Mouse (Mus musculus) CD4-positive, CD25-positive, alpha-beta regulatory T cell, adult 9 weeks (primary cell): Measurements from ENCODE around the gene Synj2. TPM values are rescaled to one million over a fixed set of nuclear protein-coding genes. Genes with fewer than 3 reads are reported as not detected.

Experiments
- polyA plus RNA-seq: library from polyadenylated mRNA; unstranded; fragments of 100-300 nt; shearing (Covaris generic); gene quantifications from one replicate; pipeline ENCODE4 v1.2.1, GENCODE M21; 2017

The Synj2 gene
- polyA plus RNA-seq: 22.2 TPM

DNA sequence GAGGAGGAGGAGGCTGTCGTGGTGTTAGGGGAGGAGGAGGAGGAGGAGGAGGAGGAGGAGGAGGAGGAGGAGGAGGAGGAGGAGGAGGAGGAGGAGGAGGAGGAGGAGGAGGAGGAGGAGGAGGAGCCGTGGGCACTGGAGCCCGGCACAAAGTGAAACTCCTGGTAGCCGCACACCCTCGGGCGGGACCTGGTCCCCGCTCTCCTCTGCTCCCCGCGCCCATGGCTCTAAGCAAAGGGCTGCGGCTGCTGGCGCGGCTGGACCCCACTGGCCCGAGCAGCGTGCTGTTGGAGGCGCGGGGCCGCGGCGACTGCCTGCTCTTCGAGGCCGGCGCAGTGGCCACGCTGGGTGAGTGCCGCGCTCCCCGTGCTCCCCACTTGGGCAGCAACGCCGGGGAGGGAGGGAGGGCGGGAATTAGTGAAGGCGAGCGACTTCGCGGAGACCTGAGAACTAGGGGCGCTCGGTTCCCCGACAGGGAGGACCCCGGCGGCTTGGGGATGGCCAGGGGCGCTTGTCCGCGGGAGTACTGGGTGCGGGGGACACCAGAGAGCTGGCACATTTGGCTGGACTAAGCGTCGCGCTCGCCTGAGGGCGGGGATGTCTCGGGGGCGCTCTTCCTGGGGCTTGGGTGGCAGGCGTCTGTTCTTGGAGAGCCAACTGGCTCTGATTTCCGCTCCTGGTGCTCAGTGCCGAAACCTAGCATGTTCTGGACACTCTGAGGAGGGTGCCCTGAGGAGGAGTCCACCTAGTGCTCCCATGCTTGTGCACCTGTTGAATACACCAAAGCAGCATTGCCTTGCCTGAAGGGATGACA is at the start of gene Synj2:
Gene Synj2 (plus strand): TSS at position 51 of the 814 bp plus-strand sequence.

DNA sequence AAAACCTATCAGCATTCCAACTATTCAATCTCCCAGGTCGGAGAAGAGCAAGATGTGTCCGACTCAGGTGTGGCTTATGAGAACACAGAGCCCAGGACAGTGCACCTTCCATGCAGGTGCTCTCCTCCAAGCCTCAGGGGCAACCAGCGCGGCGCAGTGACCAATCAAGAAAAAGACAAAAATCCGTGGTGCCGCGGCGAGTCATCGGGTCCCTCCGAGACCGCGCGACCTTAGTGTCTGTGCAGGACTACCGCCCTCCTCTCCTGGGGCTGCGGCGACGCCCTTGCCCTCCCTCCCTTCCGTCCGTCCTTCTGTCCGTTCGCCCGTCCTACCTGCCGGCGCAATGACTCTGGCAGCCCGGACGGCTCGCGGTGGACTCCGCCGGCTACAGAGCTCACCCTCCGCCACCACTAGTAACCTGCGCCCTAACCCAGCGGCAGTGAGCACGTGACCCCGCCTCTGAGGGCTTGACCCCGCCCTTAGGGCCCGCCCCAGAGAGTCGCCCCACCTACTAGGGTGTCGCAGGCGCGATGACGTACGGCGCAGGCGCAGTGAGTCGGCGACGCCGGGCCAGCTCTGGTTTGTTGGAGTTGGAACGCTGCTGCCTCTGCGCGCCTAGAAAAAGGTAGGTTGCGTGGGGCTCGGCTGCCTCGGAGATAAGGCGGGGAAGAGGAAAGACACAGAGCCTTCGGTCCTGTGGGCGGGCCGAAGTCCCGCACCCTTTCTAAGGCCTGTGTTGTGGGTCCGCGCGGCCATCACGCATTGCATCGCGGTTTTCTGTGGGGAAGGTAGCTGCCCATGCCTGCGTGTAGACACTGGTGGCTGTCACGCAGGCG is 138.4 kb downstream of the Synj2 start, which contains the start of the genes Serac1 and Gtf2h5:
Gene Serac1 (minus strand): TSS at position 455 of the 836 bp plus-strand sequence.
Gene Gtf2h5 (plus strand): TSS at position 500 of the 836 bp plus-strand sequence.

Other genes with a start within 250 kb of the Synj2 start
- gene Snx9, start 100.0 kb upstream of the Synj2 start, polyA plus RNA-seq: 2.2 TPM
- 4.0 TPM for gene Serac1, start 138.5 kb downstream of the Synj2 start, polyA plus RNA-seq
- gene Gtf2h5, start 138.5 kb downstream of the Synj2 start, polyA plus RNA-seq: 98.2 TPM
- gene Tulp4, start 165.2 kb downstream of the Synj2 start, polyA plus RNA-seq: 56.2 TPM